Mouse (Mus musculus): ENCODE results near the gene Yju2. TPM values are rescaled to one million over a fixed set of nuclear protein-coding genes. Genes with fewer than 3 reads are reported as not detected.

The Yju2 gene
- 39.6 to 52.9 TPM (median 46.2 TPM) in 4 replicates for total RNA-seq (2023; ENCODE audit: inconsistent age)

GRCm38 (mm10) chr17:55958918-55959728, at the start of gene Yju2:
Gene Yju2, plus strand, starts transcription at chr17:55959099.

GRCm38 (mm10) chr17:55949400-55949799, 9.5 kb upstream of the Yju2 start, which contains the start of gene Zfp119b:
Gene Zfp119b, minus strand, starts transcription at chr17:55949500.

GRCm38 (mm10) chr17:55952447-55953027, 6.4 kb upstream of the Yju2 start, which contains the start of gene Ebi3:
Gene Ebi3, plus strand, starts transcription at chr17:55952640.

GRCm38 (mm10) chr17:55969966-55970891, 11.3 kb downstream of the Yju2 start, which contains the start of gene Shd:
Gene Shd, plus strand, starts transcription at chr17:55970467.

DNA sequence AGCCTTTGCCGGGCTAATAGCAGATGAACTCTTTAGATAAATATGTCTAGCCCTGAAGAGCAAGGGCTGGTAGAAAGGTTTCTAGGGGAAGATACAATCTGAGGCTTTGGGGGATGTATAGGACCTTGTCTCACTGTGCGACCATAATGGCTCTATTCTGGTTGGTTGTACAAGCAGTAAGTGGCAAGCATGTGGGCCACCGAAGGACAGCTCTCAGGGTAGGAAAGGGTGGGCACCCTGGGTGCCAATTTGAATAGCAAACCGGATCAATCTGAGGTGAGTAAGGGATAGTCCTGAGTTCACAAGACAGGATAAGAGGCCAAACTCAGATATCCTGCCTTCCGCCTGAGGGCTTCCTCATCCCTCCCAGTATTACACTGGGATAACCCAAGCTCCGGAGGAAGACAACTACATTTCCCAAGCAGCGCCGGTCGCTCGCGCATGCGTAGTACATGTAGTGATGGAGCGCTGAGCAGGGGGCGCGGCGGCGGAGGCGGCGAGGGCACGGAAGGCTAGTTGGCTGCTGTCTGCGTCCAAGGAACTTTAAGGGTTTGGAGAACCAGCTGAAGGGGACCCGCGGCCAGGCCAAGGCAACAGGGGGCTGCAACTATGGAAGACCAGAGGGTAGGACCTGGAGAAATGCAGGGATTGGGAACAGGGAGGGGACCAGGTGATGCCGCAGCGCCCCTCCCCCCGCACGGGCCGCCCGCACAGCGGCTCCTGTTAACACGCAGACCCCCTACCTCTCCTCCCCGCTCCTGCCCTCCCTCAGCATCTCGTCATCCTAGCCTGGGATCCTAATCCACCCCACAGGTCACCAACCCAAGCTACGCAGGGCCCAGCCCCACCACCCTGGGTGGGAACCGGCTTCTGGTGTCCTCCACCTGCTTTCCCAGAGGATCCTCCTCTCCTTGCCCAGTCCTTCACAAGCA, 27.4 kb downstream of the Yju2 start, which contains the start of gene Fsd1:
Fsd1 (plus strand) TSS at position 480 of the 932 bp plus-strand sequence.

GRCm38 (mm10) chr17:56005415-56006061, 46.6 kb downstream of the Yju2 start, which contains the start of the genes Stap2 and Mpnd:
Gene Stap2, minus strand, starts transcription at chr17:56005584.
Gene Mpnd, plus strand, starts transcription at chr17:56005711.

Other genes with a start within 250 kb of the Yju2 start
- 32.3 to 43.3 TPM (median 36.8 TPM) in 4 replicates for gene Pot1b, start 246.5 kb upstream of the Yju2 start, total RNA-seq (2023; ENCODE audit: inconsistent age)
- 0.93 to 2.1 TPM (median 1.7 TPM) in 4 replicates for gene Adgre4, start 209.1 kb upstream of the Yju2 start, total RNA-seq (2023; ENCODE audit: inconsistent age)
- 10.3 to 12.7 TPM (median 11.5 TPM) in 4 replicates for gene Zfp119a, start 80.2 kb upstream of the Yju2 start, total RNA-seq (2023; ENCODE audit: inconsistent age)
- gene Zfp959, start 67.0 kb upstream of the Yju2 start, total RNA-seq (2023; ENCODE audit: inconsistent age) = 18.4 to 20.2 TPM (median 19.7 TPM) in 4 replicates
- 4.9 to 7.1 TPM (median 6.0 TPM) in 4 replicates for gene Zfp119b, start 9.6 kb upstream of the Yju2 start, total RNA-seq (2023; ENCODE audit: inconsistent age)
- 12.9 to 16.7 TPM (median 15.2 TPM) in 4 replicates for gene Ebi3, start 6.5 kb upstream of the Yju2 start, total RNA-seq (2023; ENCODE audit: inconsistent age)
- 0.74 to 2.0 TPM (median 1.6 TPM) in 4 replicates for gene Shd, start 11.4 kb downstream of the Yju2 start, total RNA-seq (2023; ENCODE audit: inconsistent age)
- not detected in 4 replicates for gene Fsd1, start 27.4 kb downstream of the Yju2 start, total RNA-seq (2023; ENCODE audit: inconsistent age)
- 0.42 to 0.81 TPM (median 0.61 TPM) in 3 of 4 replicates, not detected in the other for gene Stap2, start 46.5 kb downstream of the Yju2 start, total RNA-seq (2023; ENCODE audit: inconsistent age)
- gene Mpnd, start 46.6 kb downstream of the Yju2 start, total RNA-seq (2023; ENCODE audit: inconsistent age) = 56.8 to 63.5 TPM (median 62.7 TPM) in 4 replicates
- 86.0 to 87.5 TPM (median 87.0 TPM) in 4 replicates for gene Sh3gl1, start 77.5 kb downstream of the Yju2 start, total RNA-seq (2023; ENCODE audit: inconsistent age)
- 3.1 to 4.3 TPM (median 3.7 TPM) in 4 replicates for gene Chaf1a, start 81.3 kb downstream of the Yju2 start, total RNA-seq (2023; ENCODE audit: inconsistent age)
- 69.0 to 71.9 TPM (median 71.0 TPM) in 4 replicates for gene Ubxn6, start 115.9 kb downstream of the Yju2 start, total RNA-seq (2023; ENCODE audit: inconsistent age)
- gene Hdgfl2, start 120.5 kb downstream of the Yju2 start, total RNA-seq (2023; ENCODE audit: inconsistent age) = 102 to 112 TPM (median 107 TPM) in 4 replicates
- not detected in 4 replicates for gene Plin4, start 150.7 kb downstream of the Yju2 start, total RNA-seq (2023; ENCODE audit: inconsistent age)
- not detected in 4 replicates for gene Plin5, start 158.5 kb downstream of the Yju2 start, total RNA-seq (2023; ENCODE audit: inconsistent age)
- not detected in 4 replicates for gene Lrg1, start 162.9 kb downstream of the Yju2 start, total RNA-seq (2023; ENCODE audit: inconsistent age)
- gene Sema6b, start 181.2 kb downstream of the Yju2 start, total RNA-seq (2023; ENCODE audit: inconsistent age) = 0.42 to 1.1 TPM (median 0.92 TPM) in 4 replicates
- gene Tnfaip8l1, start 203.4 kb downstream of the Yju2 start, total RNA-seq (2023; ENCODE audit: inconsistent age) = 0.19 to 0.51 TPM (median 0.41 TPM) in 4 replicates
- gene Mydgf, start 224.8 kb downstream of the Yju2 start, total RNA-seq (2023; ENCODE audit: inconsistent age) = 50.0 to 56.0 TPM (median 53.0 TPM) in 4 replicates

Data from B cell, adult (primary cell).